Mouse (Mus musculus): ENCODE results near the gene Jazf1. TPM values are rescaled to one million over a fixed set of nuclear protein-coding genes. Genes with fewer than 3 reads are reported as not detected.

Jazf1 gene
- polyA plus RNA-seq, 1 experiment, result 1.4 TPM

- WGBS, result 91% methylated on average over 3 of the region's 3 CpGs
- H3K4me3 ChIP-seq (ENCODE audit: control insufficient read depth, insufficient read depth, low read length), result no peak overlapping the region
- peak overlapping the region; percentile 36; the same call in 1 of the 2 replicates for H3K27ac ChIP-seq (ENCODE audit: control insufficient read depth, insufficient read depth, low read length)
- H3K4me1 ChIP-seq (replicated peaks; ENCODE audit: control insufficient read depth, insufficient read depth, low read length), result peaks cover 41% of the 10 kb centered on the region
- TF ChIP-seq CTCF (IDR thresholded peaks at IDR 0.05; ENCODE audit: borderline replicate concordance, control insufficient read depth, extremely low read depth, insufficient read depth, low read length, poor library complexity), result no peak
- TF ChIP-seq POLR2A (IDR thresholded peaks at IDR 0.05; ENCODE audit: control insufficient read depth, extremely low read depth, insufficient read depth, low read length, poor library complexity), result no peak
- no peaks in the 10 kb centered on the region for H3K36me3 ChIP-seq (ENCODE audit: control insufficient read depth, insufficient read depth, low read length)
- DNase-seq, result no peak
- H3K27me3 ChIP-seq (ENCODE audit: control insufficient read depth, insufficient read depth, low read length), result no peaks in the 10 kb centered on the region
These were observed 168.7 kb downstream of the Jazf1 start for GRCm38 (mm10) chr6:52899574-52900245.

GRCm38 (mm10) chr6:52895075-52895474 is 173.4 kb downstream of the Jazf1 start:
- Histone ChIP-seq H3K27ac (ENCODE audit: control insufficient read depth, insufficient read depth, low read length) (no peak overlapping the region), H3K27me3 (ENCODE audit: control insufficient read depth, insufficient read depth, low read length) (no peaks in the 10 kb centered on the region), H3K36me3 (ENCODE audit: control insufficient read depth, insufficient read depth, low read length) (no peaks in the 10 kb centered on the region), H3K4me3 (ENCODE audit: control insufficient read depth, insufficient read depth, low read length) (no peak overlapping the region), H3K4me1 (replicated peaks; ENCODE audit: control insufficient read depth, insufficient read depth, low read length) (peaks cover 35% of the 10 kb centered on the region)
- no peak for DNase-seq
- 86% methylated on average over 4 of the region's 4 CpGs for WGBS
- TF ChIP-seq CTCF (IDR thresholded peaks at IDR 0.05; ENCODE audit: borderline replicate concordance, control insufficient read depth, extremely low read depth, insufficient read depth, low read length, poor library complexity), result no peak
- no peak for TF ChIP-seq POLR2A (IDR thresholded peaks at IDR 0.05; ENCODE audit: control insufficient read depth, extremely low read depth, insufficient read depth, low read length, poor library complexity)

- no peak for DNase-seq
- Histone ChIP-seq H3K27ac (ENCODE audit: control insufficient read depth, insufficient read depth, low read length) (peak overlapping the region; percentile 37; the same call in 1 of the 2 replicates), H3K36me3 (ENCODE audit: control insufficient read depth, insufficient read depth, low read length) (no peaks in the 10 kb centered on the region), H3K4me1 (replicated peaks; ENCODE audit: control insufficient read depth, insufficient read depth, low read length) (peaks cover 32% of the 10 kb centered on the region), H3K4me3 (ENCODE audit: control insufficient read depth, insufficient read depth, low read length) (no peak overlapping the region), H3K27me3 (ENCODE audit: control insufficient read depth, insufficient read depth, low read length) (no peaks in the 10 kb centered on the region)
- 87% methylated on average over 13 of the region's 13 CpGs for WGBS
- TF ChIP-seq CTCF (IDR thresholded peaks at IDR 0.05; ENCODE audit: borderline replicate concordance, control insufficient read depth, extremely low read depth, insufficient read depth, low read length, poor library complexity), result no peak
- TF ChIP-seq POLR2A (IDR thresholded peaks at IDR 0.05; ENCODE audit: control insufficient read depth, extremely low read depth, insufficient read depth, low read length, poor library complexity), result no peak
These were observed 174.0 kb downstream of the Jazf1 start for GRCm38 (mm10) chr6:52894501-52894823.

GRCm38 (mm10) chr6:52893811-52894500 is 174.5 kb downstream of the Jazf1 start:
- TF ChIP-seq CTCF (IDR thresholded peaks at IDR 0.05; ENCODE audit: borderline replicate concordance, control insufficient read depth, extremely low read depth, insufficient read depth, low read length, poor library complexity), result no peak
- no peak for TF ChIP-seq POLR2A (IDR thresholded peaks at IDR 0.05; ENCODE audit: control insufficient read depth, extremely low read depth, insufficient read depth, low read length, poor library complexity)
- Histone ChIP-seq H3K27me3 (ENCODE audit: control insufficient read depth, insufficient read depth, low read length) (no peaks in the 10 kb centered on the region), H3K36me3 (ENCODE audit: control insufficient read depth, insufficient read depth, low read length) (no peaks in the 10 kb centered on the region), H3K27ac (ENCODE audit: control insufficient read depth, insufficient read depth, low read length) (no peak overlapping the region), H3K4me3 (ENCODE audit: control insufficient read depth, insufficient read depth, low read length) (no peak overlapping the region), H3K4me1 (replicated peaks; ENCODE audit: control insufficient read depth, insufficient read depth, low read length) (peaks cover 37% of the 10 kb centered on the region)
- 40% methylated on average over 9 of the region's 9 CpGs for WGBS
- no peak for DNase-seq

- Histone ChIP-seq H3K36me3 (ENCODE audit: control insufficient read depth, insufficient read depth, low read length) (no peaks in the 10 kb centered on the region), H3K4me3 (ENCODE audit: control insufficient read depth, insufficient read depth, low read length) (no peak overlapping the region), H3K27ac (ENCODE audit: control insufficient read depth, insufficient read depth, low read length) (peak overlapping the region; percentile 17), H3K4me1 (replicated peaks; ENCODE audit: control insufficient read depth, insufficient read depth, low read length) (peaks cover 41% of the 10 kb centered on the region), H3K27me3 (ENCODE audit: control insufficient read depth, insufficient read depth, low read length) (no peaks in the 10 kb centered on the region)
- 25% methylated on average over 3 of the region's 3 CpGs for WGBS
- TF ChIP-seq CTCF (IDR thresholded peaks at IDR 0.05; ENCODE audit: borderline replicate concordance, control insufficient read depth, extremely low read depth, insufficient read depth, low read length, poor library complexity), result no peak
- no peak for TF ChIP-seq POLR2A (IDR thresholded peaks at IDR 0.05; ENCODE audit: control insufficient read depth, extremely low read depth, insufficient read depth, low read length, poor library complexity)
- no peak for DNase-seq
These were observed 175.5 kb downstream of the Jazf1 start for GRCm38 (mm10) chr6:52892978-52893377.

- H3K4me3 ChIP-seq (ENCODE audit: control insufficient read depth, insufficient read depth, low read length), result no peak overlapping the region
- WGBS, result 87% methylated on average over 4 of the region's 4 CpGs
- H3K27ac ChIP-seq (ENCODE audit: control insufficient read depth, insufficient read depth, low read length), result no peak overlapping the region
- H3K27me3 ChIP-seq (ENCODE audit: control insufficient read depth, insufficient read depth, low read length), result no peaks in the 10 kb centered on the region
- no peak for DNase-seq
- TF ChIP-seq CTCF (IDR thresholded peaks at IDR 0.05; ENCODE audit: borderline replicate concordance, control insufficient read depth, extremely low read depth, insufficient read depth, low read length, poor library complexity) (no peak), POLR2A (IDR thresholded peaks at IDR 0.05; ENCODE audit: control insufficient read depth, extremely low read depth, insufficient read depth, low read length, poor library complexity) (no peak)
- H3K4me1 ChIP-seq (replicated peaks; ENCODE audit: control insufficient read depth, insufficient read depth, low read length), result peaks cover 29% of the 10 kb centered on the region
- H3K36me3 ChIP-seq (ENCODE audit: control insufficient read depth, insufficient read depth, low read length), result no peaks in the 10 kb centered on the region
These were observed 180.8 kb downstream of the Jazf1 start for GRCm38 (mm10) chr6:52887541-52888203.
